Mouse (Mus musculus): ENCODE data around the gene Prkn.

DNA sequence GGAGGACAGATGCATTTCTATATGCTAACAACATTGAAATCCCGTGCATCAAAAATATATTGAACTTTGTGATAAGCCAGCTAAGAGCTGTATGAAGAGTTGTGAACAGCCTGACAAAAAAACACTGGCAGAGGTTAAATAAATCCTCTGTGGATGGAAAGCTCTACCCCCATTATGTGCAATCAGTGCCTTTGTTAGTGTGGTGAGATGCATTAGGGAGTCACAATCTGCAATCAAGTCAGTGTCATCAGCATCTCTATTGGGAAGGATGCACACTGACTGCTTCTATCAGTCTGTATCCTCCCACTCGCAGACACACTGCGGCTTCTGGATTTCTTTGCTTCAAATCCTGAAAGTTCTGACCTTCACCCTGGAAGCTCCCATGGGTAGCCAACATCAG, 315.9 kb downstream of the Prkn start:
- TF ChIP-seq POLR2A (IDR thresholded peaks at IDR 0.05; ENCODE audit: extremely low read depth, insufficient read depth, low read length) (no peak), CTCF (IDR thresholded peaks at IDR 0.05; ENCODE audit: low read depth, low read length) (no peak)

Measured in liver, adult 2 months (tissue).